Mouse (Mus musculus): ENCODE measurements around the gene Dennd2a.

GRCm38 (mm10) chr6:39423130-39423551 lies 134.5 kb downstream of the Dennd2a start:
- TF ChIP-seq CTCF (IDR thresholded peaks at IDR 0.05; ENCODE audit: insufficient read depth, low read depth, low read length) (no peak), POLR2A (IDR thresholded peaks at IDR 0.05; ENCODE audit: insufficient read depth, low read depth, low read length) (no peak)
